Comparison of ENCODE assay signal across 9 mouse cellular contexts in the genomic region with DNA sequence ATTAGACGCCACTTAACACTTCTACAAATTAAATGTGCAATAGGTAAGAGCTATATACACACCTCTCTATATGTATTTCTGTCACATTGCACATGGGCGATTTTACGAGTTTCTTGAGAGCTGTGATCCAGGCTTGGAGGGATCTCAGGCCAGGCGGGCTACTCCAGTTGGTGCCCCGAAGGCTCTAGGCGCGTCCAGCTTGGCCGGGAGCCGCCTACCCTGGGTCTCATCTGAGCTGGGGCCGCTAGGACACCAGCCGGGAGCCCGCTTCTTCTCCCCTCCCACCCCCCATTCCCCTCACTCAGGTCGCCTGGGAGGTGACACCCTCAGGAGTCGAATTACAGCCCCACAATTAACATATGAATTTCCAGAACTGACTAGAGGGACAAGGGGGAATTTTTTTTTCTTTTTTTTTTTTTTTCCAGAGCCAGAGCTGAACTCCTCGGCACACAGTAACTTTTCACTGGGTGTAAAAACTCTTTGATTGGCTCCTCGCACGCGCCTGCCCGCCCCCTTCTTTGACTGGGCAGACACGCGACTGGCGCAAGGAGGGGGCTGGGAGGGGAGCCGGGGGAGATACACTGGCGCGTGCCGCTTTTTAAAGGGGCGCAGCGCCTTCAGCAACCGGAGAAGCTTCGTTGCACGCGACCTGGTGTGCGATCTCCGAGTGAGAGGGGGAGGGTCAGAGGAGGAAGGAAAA. TPM values are rescaled to one million over a fixed set of nuclear protein-coding genes. Genes with fewer than 3 reads are reported as not detected.
A peak's percentile ranks its signal among the peaks of the same experiment; 100 is the strongest.
DNase-seq lines count a peak whose midpoint lies in the region; ATAC-seq and TF ChIP-seq lines count a peak whose summit lies in the region.
"Had no signal": no experiment of that assay in that cellular context is flagged by ENCODE, and none has a peak within 500 bp of the region (broad histone marks: within the 10 kb centered on the region; RNA-seq: fewer than 3 reads in every experiment).

A gene (plus strand): TSS at position 627 of the 700 bp plus-strand sequence.

- peak; percentile 75 for ATAC-seq in embryonic facial prominence, embryonic 13.5 days (ENCODE audit: insufficient number of reproducible peaks, insufficient read depth, low FRiP score, low TSS enrichment, low read depth)
- ATAC-seq in hindbrain, embryonic 12.5 days (ENCODE audit: low FRiP score) = peak; percentile 82
- ATAC-seq in limb, embryonic 14.5 days (ENCODE audit: low FRiP score, low read depth) = peak; percentile 86
- peak; percentile 66 for ATAC-seq in midbrain, embryonic 15.5 days (replicated peaks)
- ATAC-seq in activated CD4-positive, CD25-positive, alpha-beta regulatory T cell, adult 4 months = no peak

- peak within 1 kb of the TSS; percentile 46 for H3K4me3 ChIP-seq in embryonic facial prominence, embryonic 13.5 days
- peak within 1 kb of the TSS; percentile 43 for H3K4me3 ChIP-seq in hindbrain, embryonic 12.5 days
- peak within 1 kb of the TSS; percentile 41 for H3K4me3 ChIP-seq in limb, embryonic 14.5 days (replicated peaks; ENCODE audit: low read length)
- H3K4me3 ChIP-seq in midbrain, embryonic 15.5 days = peak within 1 kb of the TSS; percentile 32
- H3K4me3 ChIP-seq: erythroblast, embryonic 14.5 days had no signal

- no peaks in the 10 kb centered on the region for H3K36me3 ChIP-seq in embryonic facial prominence, embryonic 13.5 days
- no peaks in the 10 kb centered on the region for H3K36me3 ChIP-seq in hindbrain, embryonic 12.5 days
- H3K36me3 ChIP-seq in limb, embryonic 14.5 days (ENCODE audit: control insufficient read depth, insufficient read depth, low read length) = no peaks in the 10 kb centered on the region
- H3K36me3 ChIP-seq in midbrain, embryonic 15.5 days (replicated peaks) = no peaks in the 10 kb centered on the region

- H3K4me1 ChIP-seq in embryonic facial prominence, embryonic 13.5 days = peaks cover 26% of the 10 kb centered on the region
- peaks cover 28% of the 10 kb centered on the region for H3K4me1 ChIP-seq in hindbrain, embryonic 12.5 days
- peaks cover 14% of the 10 kb centered on the region for H3K4me1 ChIP-seq in limb, embryonic 14.5 days (ENCODE audit: control insufficient read depth, insufficient read depth, low read length)
- H3K4me1 ChIP-seq in midbrain, embryonic 15.5 days = peaks cover 27% of the 10 kb centered on the region

- no peak for TF ChIP-seq POLR2A in limb, embryonic 14.5 days (IDR thresholded peaks at IDR 0.05; ENCODE audit: borderline replicate concordance, extremely low read depth, insufficient read depth, insufficient read length)

- WGBS in embryonic facial prominence, embryonic 13.5 days = under 1% methylated on average over 34 of the region's 34 CpGs
- under 1% methylated on average over 34 of the region's 34 CpGs for WGBS in hindbrain, embryonic 12.5 days
- 1% methylated on average over 34 of the region's 34 CpGs for WGBS in limb, embryonic 14.5 days
- WGBS in midbrain, embryonic 15.5 days = under 1% methylated on average over 34 of the region's 34 CpGs

- H3K27me3 ChIP-seq in embryonic facial prominence, embryonic 13.5 days = peaks cover 70% of the 10 kb centered on the region
- peaks cover 60% of the 10 kb centered on the region for H3K27me3 ChIP-seq in hindbrain, embryonic 12.5 days
- H3K27me3 ChIP-seq in limb, embryonic 14.5 days (ENCODE audit: control insufficient read depth, insufficient read depth, low read length) = peaks cover 64% of the 10 kb centered on the region
- H3K27me3 ChIP-seq in midbrain, embryonic 15.5 days (replicated peaks) = peaks cover 57% of the 10 kb centered on the region

- peak within 1 kb of the TSS; percentile 49; the same call in 1 of the 2 replicates for H3K9ac ChIP-seq in embryonic facial prominence, embryonic 13.5 days
- H3K9ac ChIP-seq in hindbrain, embryonic 12.5 days = peak within 1 kb of the TSS; percentile 38
- H3K9ac ChIP-seq in limb, embryonic 14.5 days (ENCODE audit: low read depth, low read length, severe bottlenecking) = no peak within 1 kb of the TSS
- no peak within 1 kb of the TSS for H3K9ac ChIP-seq in midbrain, embryonic 15.5 days

- H3K4me2 ChIP-seq in embryonic facial prominence, embryonic 13.5 days = peak within 1 kb of the TSS; percentile 77
- H3K4me2 ChIP-seq in hindbrain, embryonic 12.5 days (replicated peaks) = peak within 1 kb of the TSS; percentile 76
- peak within 1 kb of the TSS; percentile 80 for H3K4me2 ChIP-seq in limb, embryonic 14.5 days (replicated peaks; ENCODE audit: low read depth, low read length, severe bottlenecking)
- H3K4me2 ChIP-seq in midbrain, embryonic 15.5 days = peak within 1 kb of the TSS; percentile 57

- H3K27ac ChIP-seq in embryonic facial prominence, embryonic 13.5 days = no peak within 1 kb of the TSS
- H3K27ac ChIP-seq in hindbrain, embryonic 12.5 days = 0 out of 2 replicates have a peak within 1 kb of the TSS, but pooled peaks have one; percentile 36
- H3K27ac ChIP-seq in limb, embryonic 14.5 days (replicated peaks; ENCODE audit: low read depth, low read length) = no peak within 1 kb of the TSS
- H3K27ac ChIP-seq in midbrain, embryonic 15.5 days = no peak within 1 kb of the TSS

- no peaks in the 10 kb centered on the region for H3K9me3 ChIP-seq in embryonic facial prominence, embryonic 13.5 days
- no peaks in the 10 kb centered on the region for H3K9me3 ChIP-seq in hindbrain, embryonic 12.5 days (replicated peaks)
- no peaks in the 10 kb centered on the region for H3K9me3 ChIP-seq in limb, embryonic 14.5 days (ENCODE audit: control insufficient read depth, low read length)
- no peaks in the 10 kb centered on the region for H3K9me3 ChIP-seq in midbrain, embryonic 15.5 days

- peak; percentile 54 to 63 for DNase-seq in cerebellum, postnatal 14 days
- no peak for DNase-seq in cerebellum, adult 11 months
- DNase-seq in limb, embryonic 14.5 days (ENCODE audit: low spot score) = peak; percentile 44
- no peak for DNase-seq in right cerebral cortex, postnatal 25 days

RNA-seq across cellular contexts. Expression of the gene that starts here (rescaled TPM):
- 0.19 and 0.31 TPM in 2 replicates for polyA plus RNA-seq in embryonic facial prominence, embryonic 13.5 days (2015; fragmentation: Nextera tagmentation; extraction: Ambion mirVana)
- 17.7 and 18.3 TPM in 2 replicates for polyA plus RNA-seq in hindbrain, embryonic 12.5 days (2016; fragmentation: Nextera tagmentation; extraction: Ambion mirVana)
- 0.03 and 0.04 TPM in 2 replicates for polyA plus RNA-seq in limb, embryonic 14.5 days (2012; rRNA removed)
- 0.14 TPM in 1 of 2 replicates, not detected in the other for polyA plus RNA-seq in limb, embryonic 14.5 days (2014; fragmentation: Nextera tagmentation; extraction: Ambion mirVana)
- 1.4 and 1.5 TPM in 2 replicates for polyA plus RNA-seq in midbrain, embryonic 15.5 days (2015; fragmentation: Nextera tagmentation; extraction: Ambion mirVana)
- polyA plus RNA-seq in activated CD4-positive, CD25-positive, alpha-beta regulatory T cell, adult 4 months (2017; shearing (Covaris generic)) = not detected
- polyA plus RNA-seq: erythroblast, embryonic 14.5 days had no signal

Comparison
In these comparisons a context has a peak if more than half of its experiments do, and no peak if none do; other contexts are left out.
1. DNase-seq: peak in cerebellum, postnatal 14 days (2 of 2); none in cerebellum, adult 11 months (single experiment) and right cerebral cortex, postnatal 25 days (single experiment).
2. Peak in ATAC-seq, H3K4me3 ChIP-seq, H3K9ac ChIP-seq and H3K4me2 ChIP-seq in embryonic facial prominence, embryonic 13.5 days; RNA of the gene not detected or under 1 TPM.
3. Peak in DNase-seq, ATAC-seq, H3K4me3 ChIP-seq and H3K4me2 ChIP-seq in limb, embryonic 14.5 days; RNA of the gene not detected or under 1 TPM.
4. Peak in every context shown above with its lines, with median percentiles within 50 percentile points of each other: H3K4me2 ChIP-seq and H3K4me3 ChIP-seq.